Mouse (Mus musculus) testis, adult 10 weeks (tissue): ENCODE results near the gene Rpain. TPM values are rescaled to one million over a fixed set of nuclear protein-coding genes. Genes with fewer than 3 reads are reported as not detected.

Source experiments
- polyA plus RNA-seq: library from polyadenylated mRNA; stranded (reverse); fragments of 350-450 nt; fragmentation: Illumina TruSeq; extraction: RNeasy Lipid Tissue Mini Kit (QIAGEN cat#74804); gene quantifications from one replicate; pipeline ENCODE4 v1.2.3, GENCODE M21; 2014; ENCODE audit warnings: low read depth, low replicate concordance

Rpain gene
- polyA plus RNA-seq = 38.6 TPM

GRCm38 (mm10) chr11:70969821-70970559, at the start of gene Rpain, which contains the start of gene Nup88:
Gene Rpain, plus strand, starts transcription at chr11:70970213.
Gene Nup88, minus strand, starts transcription at chr11:70969973.

GRCm38 (mm10) chr11:70982557-70983228, 12.7 kb downstream of the Rpain start, which contains the start of gene C1qbp:
Gene C1qbp, minus strand, starts transcription at chr11:70983026.

GRCm38 (mm10) chr11:71004316-71004773, 34.3 kb downstream of the Rpain start, which contains the start of gene Dhx33:
Gene Dhx33, minus strand, starts transcription at chr11:71004437.

GRCm38 (mm10) chr11:71019201-71020068, 49.4 kb downstream of the Rpain start, which contains the start of the genes Mis12 and Derl2:
Gene Mis12, plus strand, starts transcription at chr11:71019611.
Gene Derl2, minus strand, starts transcription at chr11:71019841.

Other genes starting within 250 kb of the Rpain start
- 2.9 TPM for gene Zfp3, start 206.0 kb upstream of the Rpain start, polyA plus RNA-seq
- gene Scimp, start 157.6 kb upstream of the Rpain start, polyA plus RNA-seq = not detected
- 44.8 TPM for gene Rabep1, start 125.4 kb upstream of the Rpain start, polyA plus RNA-seq
- gene Nup88, start 240 bp upstream of the Rpain start, polyA plus RNA-seq = 425 TPM
- gene C1qbp, start 12.8 kb downstream of the Rpain start, polyA plus RNA-seq = 47.8 TPM
- 11.2 TPM for gene Dhx33, start 34.2 kb downstream of the Rpain start, polyA plus RNA-seq
- 21.3 TPM for gene Mis12, start 49.4 kb downstream of the Rpain start, polyA plus RNA-seq
- gene Derl2, start 49.6 kb downstream of the Rpain start, polyA plus RNA-seq = 78.7 TPM
- not detected for gene 6330403K07Rik, start 63.3 kb downstream of the Rpain start, polyA plus RNA-seq
- not detected for gene Nlrp1a, start 174.5 kb downstream of the Rpain start, polyA plus RNA-seq